Comparison of ENCODE assay signal across 8 mouse cellular contexts in genomic region chr16:92695200-92695921, GRCm38 (mm10).
DNase-seq lines count a peak whose midpoint lies in the region; ATAC-seq and TF ChIP-seq lines count a peak whose summit lies in the region.

No protein-coding gene starts in this region.

- H3K4me2 ChIP-seq in intestine, embryonic 14.5 days (ENCODE audit: low read length), result peak overlapping the region; percentile 35
- peak overlapping the region; percentile 57 for H3K4me2 ChIP-seq in lung, embryonic 16.5 days (ENCODE audit: low read depth, low read length)

- no peak for TF ChIP-seq CTCF in gastrocnemius, adult 2 months (IDR thresholded peaks at IDR 0.05)
- no peak for TF ChIP-seq CTCF in embryonic fibroblast, embryonic 13.5 days (IDR thresholded peaks at IDR 0.05; ENCODE audit: borderline replicate concordance, insufficient read depth, low read length)

- DNase-seq in gastrocnemius, adult 2 months, result peak; percentile 61
- no peak for DNase-seq in gastrocnemius, adult 18-20 months (ENCODE audit: low spot score)
- peak; percentile 16 for DNase-seq in ES-CJ7 (ENCODE audit: low read depth, low spot score)
- DNase-seq in intestine, embryonic 14.5 days (ENCODE audit: low spot score), result peak; percentile 75
- DNase-seq in thymus, postnatal 14 days, result peak; percentile 53
- no peak for DNase-seq in ovary, adult 18-20 months (ENCODE audit: low spot score)

- intact Hi-C loops in gastrocnemius, adult 2 months (cut with DNase I), result loop anchor here (5.0 to 10.0 kb wide), 2 partner anchors 257 to 849 kb away; no protein-coding TSS in a partner anchor

- H3K9ac ChIP-seq in intestine, embryonic 14.5 days (ENCODE audit: low read length), result no peak overlapping the region
- peak overlapping the region; percentile 73 for H3K9ac ChIP-seq in lung, embryonic 16.5 days (ENCODE audit: low read length)

- H3K4me1 ChIP-seq in embryonic fibroblast, embryonic 13.5 days (ENCODE audit: control insufficient read depth, insufficient read depth, low read length), result peaks cover 3% of the 10 kb centered on the region
- peaks cover 21% of the 10 kb centered on the region; the same call in 1 of the 2 replicates for H3K4me1 ChIP-seq in intestine, embryonic 14.5 days (replicated peaks; ENCODE audit: control insufficient read depth, insufficient read depth, low read length)
- H3K4me1 ChIP-seq in lung, embryonic 16.5 days (replicated peaks; ENCODE audit: control insufficient read depth, insufficient read depth, low read length), result peaks cover 22% of the 10 kb centered on the region

- peak overlapping the region; percentile 85 for H3K27ac ChIP-seq in gastrocnemius, adult 2 months
- H3K27ac ChIP-seq in embryonic fibroblast, embryonic 13.5 days (ENCODE audit: insufficient read depth, low read length), result peak overlapping the region; percentile 74
- no peak overlapping the region for H3K27ac ChIP-seq in intestine, embryonic 14.5 days (ENCODE audit: low read depth)
- H3K27ac ChIP-seq in lung, embryonic 16.5 days (ENCODE audit: low read length), result 0 out of 2 replicates have a peak overlapping the region, but pooled peaks have one; percentile 7

- no peak for ATAC-seq in intestine, embryonic 14.5 days (replicated peaks; ENCODE audit: low FRiP score, low TSS enrichment, low read depth)
- ATAC-seq in lung, embryonic 16.5 days (ENCODE audit: low read depth), result no peak

- no peaks in the 10 kb centered on the region for H3K36me3 ChIP-seq in intestine, embryonic 14.5 days (ENCODE audit: control insufficient read depth, insufficient read depth, low read length)
- no peaks in the 10 kb centered on the region for H3K36me3 ChIP-seq in lung, embryonic 16.5 days (ENCODE audit: control insufficient read depth, insufficient read depth, low read length)

- TF ChIP-seq POLR2A in embryonic fibroblast, embryonic 13.5 days (IDR thresholded peaks at IDR 0.05; ENCODE audit: low read depth, low read length), result 0 out of 2 replicates have a peak, but pooled peaks have one; percentile 17

- under 1% methylated on average over 43 of the region's 43 CpGs for WGBS in intestine, embryonic 14.5 days
- WGBS in lung, embryonic 16.5 days, result under 1% methylated on average over 43 of the region's 43 CpGs

- no peaks in the 10 kb centered on the region for H3K9me3 ChIP-seq in intestine, embryonic 14.5 days (ENCODE audit: control insufficient read depth, low read length)
- no peaks in the 10 kb centered on the region for H3K9me3 ChIP-seq in lung, embryonic 16.5 days (ENCODE audit: control insufficient read depth, low read length)

- peaks cover 68% of the 10 kb centered on the region for H3K27me3 ChIP-seq in intestine, embryonic 14.5 days (replicated peaks; ENCODE audit: control insufficient read depth, insufficient read depth, low read length)
- peaks cover 19% of the 10 kb centered on the region; the same call in 1 of the 2 replicates for H3K27me3 ChIP-seq in lung, embryonic 16.5 days (ENCODE audit: control insufficient read depth, insufficient read depth, low read depth, low read length)

- H3K4me3 ChIP-seq in gastrocnemius, adult 2 months, result peak overlapping the region; percentile 86
- peak overlapping the region; percentile 60 for H3K4me3 ChIP-seq in embryonic fibroblast, embryonic 13.5 days (ENCODE audit: insufficient read depth, low read length)
- H3K4me3 ChIP-seq in intestine, embryonic 14.5 days (ENCODE audit: low read depth, low read length), result peak overlapping the region; percentile 26
- H3K4me3 ChIP-seq in lung, embryonic 16.5 days (ENCODE audit: low read length), result peak overlapping the region; percentile 61

Comparison
In these comparisons a context has a peak if more than half of its experiments do, and no peak if none do; other contexts are left out.
1. DNase-seq: peak in gastrocnemius, adult 2 months (single experiment), ES-CJ7 (single experiment), intestine, embryonic 14.5 days (single experiment) and thymus, postnatal 14 days (single experiment); none in gastrocnemius, adult 18-20 months (single experiment) and ovary, adult 18-20 months (single experiment).
2. H3K4me3 ChIP-seq: peak in every context shown above with its lines; median percentile 86 in gastrocnemius, adult 2 months; 61 in lung, embryonic 16.5 days; 60 in embryonic fibroblast, embryonic 13.5 days; 26 in intestine, embryonic 14.5 days.